In genomic region chrX:75733651-75734050, GRCm38 (mm10) we compare ENCODE assay signal across 8 mouse cellular contexts.
A peak's percentile ranks its signal among the peaks of the same experiment; 100 is the strongest.
DNase-seq lines count a peak whose midpoint lies in the region; ATAC-seq and TF ChIP-seq lines count a peak whose summit lies in the region.
"Not testable (repeated sequence)": the region's sequence is repeated elsewhere in the genome, so short reads cannot be mapped to it uniquely, and the experiment has no call there.

No protein-coding gene starts in this region.

- ATAC-seq in embryonic facial prominence, embryonic 11.5 days (replicated peaks; ENCODE audit: insufficient number of reproducible peaks, low FRiP score, low TSS enrichment, low read depth); intestine, postnatal 0 days; limb, embryonic 11.5 days (ENCODE audit: insufficient number of reproducible peaks, low FRiP score, low TSS enrichment, low read depth): not testable (repeated sequence)

- not testable (repeated sequence) for H3K4me1 ChIP-seq in embryonic facial prominence, embryonic 11.5 days (ENCODE audit: control insufficient read depth, insufficient read depth, low read length); heart, adult 2 months (ENCODE audit: control insufficient read depth, insufficient read depth, low read length); intestine, postnatal 0 days (replicated peaks; ENCODE audit: control insufficient read depth, insufficient read depth, low read length); limb, embryonic 11.5 days (ENCODE audit: control insufficient read depth, insufficient read depth, low read length); midbrain, embryonic 10.5 days

- not testable (repeated sequence) for TF ChIP-seq EP300 in heart, adult 2 months (IDR thresholded peaks at IDR 0.05; ENCODE audit: insufficient read depth, low read depth, low read length)

- not testable (repeated sequence) for H3K36me3 ChIP-seq in embryonic facial prominence, embryonic 11.5 days (replicated peaks; ENCODE audit: control insufficient read depth, insufficient read depth, low read depth, low read length); heart, adult 2 months (ENCODE audit: control insufficient read depth, insufficient read depth, low read length); intestine, postnatal 0 days (ENCODE audit: control insufficient read depth, insufficient read depth); limb, embryonic 11.5 days (ENCODE audit: control insufficient read depth, insufficient read depth, low read length); midbrain, embryonic 10.5 days

- not testable (repeated sequence) for H3K9ac ChIP-seq in embryonic facial prominence, embryonic 11.5 days (replicated peaks; ENCODE audit: low read length); heart, adult 2 months (ENCODE audit: low read depth, low read length); intestine, postnatal 0 days (ENCODE audit: low read depth, low read length); limb, embryonic 11.5 days (ENCODE audit: low read length)

- not testable (repeated sequence) for H3K27me3 ChIP-seq in embryonic facial prominence, embryonic 11.5 days (ENCODE audit: control insufficient read depth, insufficient read depth, low read length); heart, adult 2 months (ENCODE audit: control insufficient read depth, insufficient read depth, low read length); intestine, postnatal 0 days (replicated peaks; ENCODE audit: control insufficient read depth, insufficient read depth, low read length); limb, embryonic 11.5 days (ENCODE audit: control insufficient read depth, insufficient read depth, low read length); midbrain, embryonic 10.5 days (ENCODE audit: low read depth, poor library complexity, severe bottlenecking)

- TF ChIP-seq POLR2A in heart, adult 2 months (IDR thresholded peaks at IDR 0.05; ENCODE audit: insufficient read depth, low read depth, low read length) = not testable (repeated sequence)

- peak; percentile 77 for DNase-seq in A20 (ENCODE audit: low read depth, low spot score)
- DNase-seq in adrenal gland, postnatal 14 days = peak; percentile 89
- DNase-seq in embryonic facial prominence, embryonic 11.5 days (ENCODE audit: low spot score) = peak; percentile 10
- peak in 1 of 2 experiments; percentile 88 for DNase-seq in heart, adult 2 months
- DNase-seq in limb, embryonic 11.5 days (ENCODE audit: low spot score) = peak; percentile 46
- not testable (repeated sequence) for DNase-seq in midbrain, embryonic 10.5 days (ENCODE audit: low spot score)
- DNase-seq in retina, embryonic 14.5 days (ENCODE audit: low spot score) = peak; percentile 48

- H3K9me3 ChIP-seq in embryonic facial prominence, embryonic 11.5 days (replicated peaks; ENCODE audit: control insufficient read depth, low read length); intestine, postnatal 0 days (ENCODE audit: control insufficient read depth); limb, embryonic 11.5 days (ENCODE audit: control insufficient read depth, low read length); midbrain, embryonic 10.5 days (replicated peaks): not testable (repeated sequence)

- intact Hi-C loops in heart, adult 2 months (cut with DNase I) = not testable (repeated sequence)

- not testable (repeated sequence) for H3K4me2 ChIP-seq in embryonic facial prominence, embryonic 11.5 days (ENCODE audit: low read depth, low read length); intestine, postnatal 0 days (replicated peaks; ENCODE audit: low read depth); limb, embryonic 11.5 days (ENCODE audit: low read depth, severe bottlenecking)

- not testable (repeated sequence) for H3K27ac ChIP-seq in embryonic facial prominence, embryonic 11.5 days (replicated peaks; ENCODE audit: low read depth, low read length); intestine, postnatal 0 days (ENCODE audit: low read depth, low read length); limb, embryonic 11.5 days (replicated peaks; ENCODE audit: low read depth, low read length)
- peak overlapping the region; percentile 73 for H3K27ac ChIP-seq in heart, adult 2 months
- peak overlapping the region; percentile 69; the same call in 1 of the 2 replicates for H3K27ac ChIP-seq in midbrain, embryonic 10.5 days (replicated peaks)

- not testable (repeated sequence) for H3K4me3 ChIP-seq in embryonic facial prominence, embryonic 11.5 days (ENCODE audit: low read depth, low read length); intestine, postnatal 0 days (ENCODE audit: low read depth, low read length); limb, embryonic 11.5 days (ENCODE audit: low read depth, low read length); midbrain, embryonic 10.5 days
- H3K4me3 ChIP-seq in heart, adult 2 months = peak overlapping the region; percentile 36; the same call in 1 of the 2 replicates

- not testable (repeated sequence) for H3K79me2 ChIP-seq in heart, adult 2 months (replicated peaks; ENCODE audit: control insufficient read depth, insufficient read depth, low read length)

- WGBS in embryonic facial prominence, embryonic 11.5 days = 63% methylated on average over 11 of the region's 11 CpGs
- 71% methylated on average over 11 of the region's 11 CpGs for WGBS in heart, adult 2 months
- 72% methylated on average over 11 of the region's 11 CpGs for WGBS in intestine, postnatal 0 days
- WGBS in limb, embryonic 11.5 days = 72% methylated on average over 11 of the region's 11 CpGs
- 68% methylated on average over 11 of the region's 11 CpGs for WGBS in midbrain, embryonic 10.5 days

- peak; percentile 64 for TF ChIP-seq CTCF in heart, adult 2 months (IDR thresholded peaks at IDR 0.05)
- TF ChIP-seq CTCF in intestine, postnatal 0 days (IDR thresholded peaks at IDR 0.05; ENCODE audit: low read depth) = peak; percentile 55
